Mouse (Mus musculus): ENCODE measurements around the gene Atp8b2. TPM values are rescaled to one million over a fixed set of nuclear protein-coding genes. Genes with fewer than 3 reads are reported as not detected.

The Atp8b2 gene
- polyA plus RNA-seq, 1 experiment from 2014 or later = 12.3 TPM

GRCm38 (mm10) chr3:89898870-89899510, 64.3 kb downstream of the Atp8b2 start:
- Histone ChIP-seq H3K36me3 (ENCODE audit: control insufficient read depth, insufficient read depth, low read length) (no peaks in the 10 kb centered on the region), H3K4me1 (ENCODE audit: control insufficient read depth, insufficient read depth, low read length) (peaks cover 27% of the 10 kb centered on the region; the same call in 1 of the 2 replicates), H3K4me2 (ENCODE audit: low read depth, low read length) (no peak overlapping the region), H3K9ac (ENCODE audit: low read length) (no peak overlapping the region), H3K27ac (ENCODE audit: low read length) (0 out of 2 replicates have a peak overlapping the region, but pooled peaks have one; percentile 10), H3K9me3 (replicated peaks; ENCODE audit: control insufficient read depth, low read length) (no peaks in the 10 kb centered on the region), H3K27me3 (ENCODE audit: control insufficient read depth, insufficient read depth, low read length) (no peaks in the 10 kb centered on the region), H3K4me3 (replicated peaks; ENCODE audit: low read length) (no peak overlapping the region)
- whole genome bisulfite sequencing = 53% methylated on average over 5 of the region's 5 CpGs
- no peak for ATAC-seq (ENCODE audit: insufficient read depth, low FRiP score)

- H3K4me2 ChIP-seq (ENCODE audit: low read depth, low read length) = no peak overlapping the region
- no peak for ATAC-seq (ENCODE audit: insufficient read depth, low FRiP score)
- no peak overlapping the region for H3K4me3 ChIP-seq (replicated peaks; ENCODE audit: low read length)
- no peaks in the 10 kb centered on the region for H3K27me3 ChIP-seq (ENCODE audit: control insufficient read depth, insufficient read depth, low read length)
- peak overlapping the region; percentile 52; the same call in 1 of the 2 replicates for H3K27ac ChIP-seq (ENCODE audit: low read length)
- WGBS = 74% methylated on average over 10 of the region's 10 CpGs
- no peaks in the 10 kb centered on the region for H3K36me3 ChIP-seq (ENCODE audit: control insufficient read depth, insufficient read depth, low read length)
- H3K9me3 ChIP-seq (replicated peaks; ENCODE audit: control insufficient read depth, low read length) = no peaks in the 10 kb centered on the region
- no peak overlapping the region for H3K9ac ChIP-seq (ENCODE audit: low read length)
- H3K4me1 ChIP-seq (ENCODE audit: control insufficient read depth, insufficient read depth, low read length) = peaks cover 27% of the 10 kb centered on the region; the same call in 1 of the 2 replicates
Observed at GRCm38 (mm10) chr3:89898011-89898410, 65.3 kb downstream of the Atp8b2 start.

- Histone ChIP-seq H3K9ac (ENCODE audit: low read length) (no peak overlapping the region), H3K9me3 (replicated peaks; ENCODE audit: control insufficient read depth, low read length) (no peaks in the 10 kb centered on the region), H3K4me3 (replicated peaks; ENCODE audit: low read length) (no peak overlapping the region), H3K4me1 (ENCODE audit: control insufficient read depth, insufficient read depth, low read length) (peaks cover 27% of the 10 kb centered on the region; the same call in 1 of the 2 replicates), H3K4me2 (ENCODE audit: low read depth, low read length) (no peak overlapping the region), H3K27me3 (ENCODE audit: control insufficient read depth, insufficient read depth, low read length) (no peaks in the 10 kb centered on the region), H3K27ac (ENCODE audit: low read length) (peak overlapping the region; percentile 76), H3K36me3 (ENCODE audit: control insufficient read depth, insufficient read depth, low read length) (no peaks in the 10 kb centered on the region)
- 66% methylated on average over 8 of the region's 8 CpGs for WGBS
- no peak for ATAC-seq (ENCODE audit: insufficient read depth, low FRiP score)
Observed at GRCm38 (mm10) chr3:89897204-89897796, 66.0 kb downstream of the Atp8b2 start.

GRCm38 (mm10) chr3:89896571-89896970, 66.7 kb downstream of the Atp8b2 start:
- no peaks in the 10 kb centered on the region for H3K9me3 ChIP-seq (replicated peaks; ENCODE audit: control insufficient read depth, low read length)
- ATAC-seq (ENCODE audit: insufficient read depth, low FRiP score) = no peak
- 32% methylated on average over 5 of the region's 5 CpGs for WGBS
- no peaks in the 10 kb centered on the region for H3K36me3 ChIP-seq (ENCODE audit: control insufficient read depth, insufficient read depth, low read length)
- peaks cover 26% of the 10 kb centered on the region; the same call in 1 of the 2 replicates for H3K4me1 ChIP-seq (ENCODE audit: control insufficient read depth, insufficient read depth, low read length)
- H3K27ac ChIP-seq (ENCODE audit: low read length) = peak overlapping the region; percentile 76
- H3K9ac ChIP-seq (ENCODE audit: low read length) = 0 out of 2 replicates have a peak overlapping the region, but pooled peaks have one; percentile 0
- no peak overlapping the region for H3K4me2 ChIP-seq (ENCODE audit: low read depth, low read length)
- H3K27me3 ChIP-seq (ENCODE audit: control insufficient read depth, insufficient read depth, low read length) = no peaks in the 10 kb centered on the region
- no peak overlapping the region for H3K4me3 ChIP-seq (replicated peaks; ENCODE audit: low read length)

GRCm38 (mm10) chr3:89892517-89893106, 70.7 kb downstream of the Atp8b2 start:
- Histone ChIP-seq H3K4me3 (replicated peaks; ENCODE audit: low read length) (no peak overlapping the region), H3K27ac (ENCODE audit: low read length) (no peak overlapping the region), H3K36me3 (ENCODE audit: control insufficient read depth, insufficient read depth, low read length) (no peaks in the 10 kb centered on the region), H3K27me3 (ENCODE audit: control insufficient read depth, insufficient read depth, low read length) (no peaks in the 10 kb centered on the region), H3K4me2 (ENCODE audit: low read depth, low read length) (no peak overlapping the region), H3K4me1 (ENCODE audit: control insufficient read depth, insufficient read depth, low read length) (peaks cover 2% of the 10 kb centered on the region; the same call in 1 of the 2 replicates), H3K9me3 (replicated peaks; ENCODE audit: control insufficient read depth, low read length) (no peaks in the 10 kb centered on the region), H3K9ac (ENCODE audit: low read length) (no peak overlapping the region)
- peak; percentile 33; the same call in 1 of the 2 replicates for ATAC-seq (ENCODE audit: insufficient read depth, low FRiP score)
- 79% methylated on average over 5 of the region's 5 CpGs for WGBS

- Histone ChIP-seq H3K4me1 (ENCODE audit: control insufficient read depth, insufficient read depth, low read length) (peaks cover 3% of the 10 kb centered on the region; the same call in 1 of the 2 replicates), H3K4me3 (replicated peaks; ENCODE audit: low read length) (no peak overlapping the region), H3K36me3 (ENCODE audit: control insufficient read depth, insufficient read depth, low read length) (no peaks in the 10 kb centered on the region), H3K4me2 (ENCODE audit: low read depth, low read length) (no peak overlapping the region), H3K27me3 (ENCODE audit: control insufficient read depth, insufficient read depth, low read length) (no peaks in the 10 kb centered on the region), H3K27ac (ENCODE audit: low read length) (no peak overlapping the region), H3K9ac (ENCODE audit: low read length) (no peak overlapping the region), H3K9me3 (replicated peaks; ENCODE audit: control insufficient read depth, low read length) (no peaks in the 10 kb centered on the region)
- ATAC-seq (ENCODE audit: insufficient read depth, low FRiP score) = no peak
Observed at GRCm38 (mm10) chr3:89891696-89892095, 71.6 kb downstream of the Atp8b2 start.

GRCm38 (mm10) chr3:89889841-89890430, 73.4 kb downstream of the Atp8b2 start:
- Histone ChIP-seq H3K4me1 (ENCODE audit: control insufficient read depth, insufficient read depth, low read length) (peaks cover 3% of the 10 kb centered on the region; the same call in 1 of the 2 replicates), H3K27ac (ENCODE audit: low read length) (no peak overlapping the region), H3K4me2 (ENCODE audit: low read depth, low read length) (no peak overlapping the region), H3K36me3 (ENCODE audit: control insufficient read depth, insufficient read depth, low read length) (no peaks in the 10 kb centered on the region), H3K27me3 (ENCODE audit: control insufficient read depth, insufficient read depth, low read length) (no peaks in the 10 kb centered on the region), H3K9ac (ENCODE audit: low read length) (no peak overlapping the region), H3K9me3 (replicated peaks; ENCODE audit: control insufficient read depth, low read length) (no peaks in the 10 kb centered on the region), H3K4me3 (replicated peaks; ENCODE audit: low read length) (no peak overlapping the region)
- ATAC-seq (ENCODE audit: insufficient read depth, low FRiP score) = no peak
- WGBS = 72% methylated on average over 8 of the region's 8 CpGs
